ENCODE assay signal across 8 mouse cellular contexts in the genomic region with DNA sequence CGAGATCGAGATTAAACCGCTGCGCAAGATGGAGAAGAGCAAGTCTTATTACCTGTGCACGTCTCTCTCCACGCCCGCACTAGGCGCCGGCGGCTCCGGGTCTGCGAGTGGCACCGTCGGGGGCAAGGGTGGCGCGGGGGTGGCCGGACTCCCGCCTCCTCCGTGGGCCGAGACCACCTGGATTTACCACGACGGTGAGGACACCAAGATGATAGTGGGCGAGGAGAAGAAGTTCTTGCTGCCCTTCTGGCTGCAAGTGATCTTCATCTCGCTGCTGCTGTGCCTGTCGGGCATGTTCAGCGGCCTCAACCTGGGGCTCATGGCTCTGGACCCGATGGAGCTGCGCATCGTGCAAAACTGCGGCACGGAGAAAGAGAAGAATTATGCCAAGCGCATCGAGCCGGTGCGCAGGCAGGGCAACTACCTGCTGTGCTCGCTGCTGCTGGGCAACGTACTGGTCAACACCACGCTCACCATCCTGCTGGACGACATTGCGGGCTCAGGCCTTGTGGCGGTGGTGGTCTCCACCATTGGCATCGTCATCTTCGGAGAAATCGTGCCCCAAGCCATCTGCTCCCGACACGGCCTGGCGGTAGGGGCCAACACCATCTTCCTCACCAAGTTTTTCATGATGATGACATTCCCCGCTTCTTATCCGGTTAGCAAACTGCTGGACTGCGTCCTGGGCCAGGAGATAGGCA. TPM values are rescaled to one million over a fixed set of nuclear protein-coding genes. Genes with fewer than 3 reads are reported as not detected.
DNase-seq lines count a peak whose midpoint lies in the region; ATAC-seq and TF ChIP-seq lines count a peak whose summit lies in the region.

No protein-coding gene starts in this region.

- peak; percentile 9 to 27 for DNase-seq in thymus, adult 18-20 months
- no peak for DNase-seq in thymus, postnatal 36 days
- peak; percentile 76 for DNase-seq in heart, embryonic 10.5 days (ENCODE audit: low spot score)
- DNase-seq in thymus, postnatal 14 days, result peak; percentile 47

- TF ChIP-seq POLR2A in cortical plate, adult 2 months (IDR thresholded peaks at IDR 0.05; ENCODE audit: extremely low read depth, insufficient read depth, low read length), result no peak

- peaks cover 14% of the 10 kb centered on the region for H3K27me3 ChIP-seq in heart, embryonic 10.5 days (ENCODE audit: insufficient read depth, poor library complexity, severe bottlenecking)
- H3K27me3 ChIP-seq in kidney, embryonic 16.5 days (ENCODE audit: insufficient read depth, low read length), result 0 out of 2 replicates have a peak, but pooled peaks cover 12% of the 10 kb centered on the region
- peaks cover 68% of the 10 kb centered on the region for H3K27me3 ChIP-seq in liver, embryonic 12.5 days (replicated peaks)
- H3K27me3 ChIP-seq in neural tube, embryonic 15.5 days (replicated peaks), result no peaks in the 10 kb centered on the region

- no peaks in the 10 kb centered on the region for H3K4me1 ChIP-seq in cortical plate, adult 2 months (ENCODE audit: control insufficient read depth, insufficient read depth, low read length)
- H3K4me1 ChIP-seq in heart, embryonic 10.5 days, result peaks cover 29% of the 10 kb centered on the region
- peaks cover 22% of the 10 kb centered on the region for H3K4me1 ChIP-seq in kidney, embryonic 16.5 days (ENCODE audit: insufficient read depth, low read length)
- H3K4me1 ChIP-seq in liver, embryonic 12.5 days, result peaks cover 51% of the 10 kb centered on the region
- peaks cover 49% of the 10 kb centered on the region for H3K4me1 ChIP-seq in neural tube, embryonic 15.5 days

- no peaks in the 10 kb centered on the region for H3K36me3 ChIP-seq in heart, embryonic 10.5 days
- no peaks in the 10 kb centered on the region for H3K36me3 ChIP-seq in kidney, embryonic 16.5 days (ENCODE audit: insufficient read depth, low read length)
- H3K36me3 ChIP-seq in liver, embryonic 12.5 days, result no peaks in the 10 kb centered on the region
- no peaks in the 10 kb centered on the region for H3K36me3 ChIP-seq in neural tube, embryonic 15.5 days

- no peaks in the 10 kb centered on the region for H3K9me3 ChIP-seq in heart, embryonic 10.5 days
- no peaks in the 10 kb centered on the region for H3K9me3 ChIP-seq in kidney, embryonic 16.5 days (ENCODE audit: low read length)
- no peaks in the 10 kb centered on the region for H3K9me3 ChIP-seq in liver, embryonic 12.5 days (replicated peaks)
- no peaks in the 10 kb centered on the region for H3K9me3 ChIP-seq in neural tube, embryonic 15.5 days (replicated peaks)

- TF ChIP-seq CTCF in cortical plate, adult 2 months (IDR thresholded peaks at IDR 0.05; ENCODE audit: extremely low read depth, insufficient read depth, low read length), result no peak

- H3K9ac ChIP-seq in kidney, embryonic 16.5 days (replicated peaks; ENCODE audit: low read length), result peak overlapping the region; percentile 80
- H3K9ac ChIP-seq in liver, embryonic 12.5 days, result peak overlapping the region; percentile 88
- H3K9ac ChIP-seq in neural tube, embryonic 15.5 days (replicated peaks), result peak overlapping the region; percentile 91

- WGBS in heart, embryonic 10.5 days, result under 1% methylated on average over 50 of the region's 50 CpGs
- WGBS in kidney, embryonic 16.5 days, result under 1% methylated on average over 50 of the region's 50 CpGs
- 2% methylated on average over 50 of the region's 50 CpGs for WGBS in liver, embryonic 12.5 days (ENCODE audit: insufficient replicate concordance)
- WGBS in neural tube, embryonic 15.5 days, result under 1% methylated on average over 50 of the region's 50 CpGs

- H3K4me2 ChIP-seq in kidney, embryonic 16.5 days (replicated peaks; ENCODE audit: low read depth, low read length), result peak overlapping the region; percentile 99
- H3K4me2 ChIP-seq in liver, embryonic 12.5 days, result peak overlapping the region; percentile 100
- H3K4me2 ChIP-seq in neural tube, embryonic 15.5 days, result peak overlapping the region; percentile 99

- H3K27ac ChIP-seq in cortical plate, adult 2 months (ENCODE audit: insufficient read depth, low read length), result peak overlapping the region; percentile 71
- peak overlapping the region; percentile 89 for H3K27ac ChIP-seq in heart, embryonic 10.5 days
- H3K27ac ChIP-seq in kidney, embryonic 16.5 days (ENCODE audit: low read length), result no peak overlapping the region
- no peak overlapping the region for H3K27ac ChIP-seq in liver, embryonic 12.5 days
- peak overlapping the region; percentile 96 for H3K27ac ChIP-seq in neural tube, embryonic 15.5 days (replicated peaks)

- ATAC-seq in kidney, embryonic 16.5 days (ENCODE audit: low FRiP score, low TSS enrichment), result no peak
- no peak for ATAC-seq in liver, embryonic 12.5 days
- ATAC-seq in neural tube, embryonic 15.5 days (ENCODE audit: low FRiP score), result no peak

- H3K4me3 ChIP-seq in cortical plate, adult 2 months (ENCODE audit: insufficient read depth, low read length), result peak overlapping the region; percentile 98
- peak overlapping the region; percentile 90 for H3K4me3 ChIP-seq in heart, embryonic 10.5 days
- peak overlapping the region; percentile 89 for H3K4me3 ChIP-seq in kidney, embryonic 16.5 days (ENCODE audit: low read length)
- H3K4me3 ChIP-seq in liver, embryonic 12.5 days, result peak overlapping the region; percentile 92
- peak overlapping the region; percentile 98 for H3K4me3 ChIP-seq in neural tube, embryonic 15.5 days (replicated peaks)

RNA-seq across cellular contexts. Expression of a gene that starts 1.0 kb away (rescaled TPM):
- polyA plus RNA-seq in cortical plate, adult 2 months (2012; rRNA removed), result 27.5 and 28.9 TPM in 2 replicates
- 2.7 and 3.0 TPM in 2 replicates for polyA plus RNA-seq in heart, embryonic 10.5 days (2016; fragmentation: Nextera tagmentation; extraction: Ambion mirVana)
- polyA plus RNA-seq in kidney, embryonic 16.5 days (2015; fragmentation: Nextera tagmentation; extraction: Ambion mirVana), result 7.3 and 7.9 TPM in 2 replicates
- polyA plus RNA-seq in liver, embryonic 12.5 days (2016; fragmentation: Nextera tagmentation; extraction: Ambion mirVana), result 1.6 and 2.5 TPM in 2 replicates
- 7.8 and 8.2 TPM in 2 replicates for polyA plus RNA-seq in neural tube, embryonic 15.5 days (2015; fragmentation: Nextera tagmentation; extraction: Ambion mirVana)

RNA-seq across cellular contexts. Expression of a gene that starts 55.2 kb away (rescaled TPM):
- polyA plus RNA-seq in cortical plate, adult 2 months (2012; rRNA removed), result 15.5 and 15.8 TPM in 2 replicates
- 46.2 and 55.0 TPM in 2 replicates for polyA plus RNA-seq in heart, embryonic 10.5 days (2016; fragmentation: Nextera tagmentation; extraction: Ambion mirVana)
- polyA plus RNA-seq in kidney, embryonic 16.5 days (2015; fragmentation: Nextera tagmentation; extraction: Ambion mirVana), result 54.8 and 57.0 TPM in 2 replicates
- 18.5 and 20.1 TPM in 2 replicates for polyA plus RNA-seq in liver, embryonic 12.5 days (2016; fragmentation: Nextera tagmentation; extraction: Ambion mirVana)
- polyA plus RNA-seq in neural tube, embryonic 15.5 days (2015; fragmentation: Nextera tagmentation; extraction: Ambion mirVana), result 49.4 and 49.8 TPM in 2 replicates

Comparison
In these comparisons a context has a peak if more than half of its experiments do, and no peak if none do; other contexts are left out.
1. DNase-seq: peak in thymus, adult 18-20 months (2 of 2), heart, embryonic 10.5 days (single experiment) and thymus, postnatal 14 days (single experiment); none in thymus, postnatal 36 days (0 of 2).
2. H3K27ac ChIP-seq: peak in cortical plate, adult 2 months (single experiment), heart, embryonic 10.5 days (single experiment) and neural tube, embryonic 15.5 days (single experiment); none in kidney, embryonic 16.5 days (single experiment) and liver, embryonic 12.5 days (single experiment).
3. Peak in every context shown above with its lines, with median percentiles within 50 percentile points of each other: H3K4me3 ChIP-seq, H3K4me2 ChIP-seq and H3K9ac ChIP-seq.